Mouse (Mus musculus) G1E (cell line): ENCODE measurements at regions not wholly inside any gene's neighbourhood (a gene's known extent, or its start where the extent isn't known, plus 50 kb on each side); places are given as distances from the start of the nearest gene placed in this dataset.

ENCODE experiments used
- CTCF ChIP-seq: IDR thresholded peaks from 2 replicates; pipeline ENCODE4 v1.5.1; 2012; ENCODE audit warnings: low read depth, low read length, inconsistent platforms, mixed read lengths
- GATA1 ChIP-seq: IDR thresholded peaks from 2 replicates; pipeline ENCODE4 v1.6.1; 2012; ENCODE audit warnings: borderline replicate concordance, low read length, inconsistent platforms, mixed read lengths
- GATA2 ChIP-seq: IDR thresholded peaks from 2 replicates; pipeline ENCODE4 v1.6.1; 2012; ENCODE audit warnings: low read depth, low read length, inconsistent platforms, borderline replicate concordance
- POLR2AphosphoS5 ChIP-seq: IDR thresholded peaks from 2 replicates; pipeline ENCODE4 v1.6.1; 2012; ENCODE audit warnings: low read depth, low read length, inconsistent platforms; ENCODE audit not compliant: insufficient replicate concordance
- TAL1 ChIP-seq: conservative IDR thresholded peaks from 2 replicates; pipeline ENCODE4 v1.6.1; 2012; ENCODE audit warnings: low read depth, low read length, inconsistent platforms, mixed read lengths

GRCm38 (mm10) chr12:70622019-70622418 lies 169.1 kb downstream of the Tmx1 start:
- TF ChIP-seq GATA1 = no peak
- no peak for TF ChIP-seq CTCF
- TF ChIP-seq POLR2AphosphoS5 = no peak
- TF ChIP-seq TAL1 = no peak
- TF ChIP-seq GATA2 = no peak
